ENCODE assay signal across 8 mouse cellular contexts in genomic region chr15:82166240-82167100, GRCm38 (mm10). TPM values are rescaled to one million over a fixed set of nuclear protein-coding genes. Genes with fewer than 3 reads are reported as not detected.
DNase-seq lines count a peak whose midpoint lies in the region; ATAC-seq lines count a peak whose summit lies in the region.

No protein-coding gene starts in this region.

- no peaks in the 10 kb centered on the region for H3K9me3 ChIP-seq in neural tube, embryonic 14.5 days (ENCODE audit: control insufficient read depth, low read length)

- peak; percentile 65 for ATAC-seq in erythroid progenitor cell, adult 5-6 weeks (replicated peaks; ENCODE audit: low FRiP score, poor library complexity, severe bottlenecking)
- no peak for ATAC-seq in neural tube, embryonic 14.5 days (ENCODE audit: low read depth)

- H3K9ac ChIP-seq in neural tube, embryonic 14.5 days (replicated peaks; ENCODE audit: low read depth, low read length): no peak overlapping the region

- intact Hi-C loops in heart, postnatal 36 days (cut with DNase I): loop anchor here (5.0 kb wide), 1 partner anchor 39 kb away; the partner anchor contains the start of gene Ccdc134

- 37% methylated on average over 22 of the region's 22 CpGs for whole genome bisulfite sequencing in neural tube, embryonic 14.5 days

- H3K27me3 ChIP-seq in neural tube, embryonic 14.5 days (ENCODE audit: control insufficient read depth, insufficient read depth, low read length): no peaks in the 10 kb centered on the region

- H3K27ac ChIP-seq in neural tube, embryonic 14.5 days (ENCODE audit: low read depth, low read length): peak overlapping the region; percentile 18

- DNase-seq in spleen, adult 18-20 months: peak; percentile 53 to 60
- DNase-seq in spleen, postnatal 14 days (ENCODE audit: low spot score in 2 of 2): no peak
- DNase-seq in kidney, postnatal 36 days: peak; percentile 49 to 67
- no peak for DNase-seq in gastrocnemius, adult 18-20 months (ENCODE audit: low spot score)
- DNase-seq in urinary bladder, postnatal 25 days (ENCODE audit: low spot score): no peak
- DNase-seq in heart, postnatal 36 days: no peak

- peaks cover 45% of the 10 kb centered on the region for H3K4me1 ChIP-seq in neural tube, embryonic 14.5 days (ENCODE audit: control insufficient read depth, insufficient read depth, low read length)

- 0 out of 2 replicates have a peak, but pooled peaks cover 6% of the 10 kb centered on the region for H3K36me3 ChIP-seq in neural tube, embryonic 14.5 days (ENCODE audit: control insufficient read depth, insufficient read depth, low read length)

- peak overlapping the region; percentile 11; the same call in 1 of the 2 replicates for H3K4me2 ChIP-seq in neural tube, embryonic 14.5 days (ENCODE audit: low read depth, low read length)

- H3K4me3 ChIP-seq in neural tube, embryonic 14.5 days (ENCODE audit: low read depth, low read length): no peak overlapping the region

RNA-seq across cellular contexts. Expression of gene Srebf2, which starts 19.5 kb away (rescaled TPM):
- total RNA-seq in erythroid progenitor cell, adult 5-6 weeks (2015; ENCODE audit: low replicate concordance): 40.7 and 42.9 TPM in 2 replicates
- total RNA-seq in erythroid progenitor cell, adult 5-6 weeks (2017; ENCODE audit: low replicate concordance): 36.2 and 43.0 TPM in 2 replicates
- 141 and 164 TPM in 2 replicates for polyA plus RNA-seq in neural tube, embryonic 14.5 days (2014; fragmentation: Nextera tagmentation; extraction: Ambion mirVana)
- total RNA-seq in gastrocnemius, adult 18-20 months (2021): 10 to 100 TPM in 1 of 2 experiments, 1 to 10 TPM in 1; 9.9 to 12.9 TPM
- 10 to 100 TPM; 17.4 to 19.5 TPM for total RNA-seq in heart, postnatal 36 days (2021)

RNA-seq across cellular contexts. Expression of gene Ccdc134, which starts 38.7 kb away (rescaled TPM):
- 2.9 and 12.6 TPM in 2 replicates for total RNA-seq in erythroid progenitor cell, adult 5-6 weeks (2015; ENCODE audit: low replicate concordance)
- total RNA-seq in erythroid progenitor cell, adult 5-6 weeks (2017; ENCODE audit: low replicate concordance): 5.5 and 5.8 TPM in 2 replicates
- 12.7 and 12.8 TPM in 2 replicates for polyA plus RNA-seq in neural tube, embryonic 14.5 days (2014; fragmentation: Nextera tagmentation; extraction: Ambion mirVana)
- total RNA-seq in gastrocnemius, adult 18-20 months (2021): 10 to 100 TPM in 1 of 2 experiments, 1 to 10 TPM in 1; 8.8 to 10.1 TPM
- 1 to 10 TPM; 3.4 to 5.6 TPM for total RNA-seq in heart, postnatal 36 days (2021)

RNA-seq across cellular contexts. Expression of gene Shisa8, which starts 46.1 kb away (rescaled TPM):
- total RNA-seq in erythroid progenitor cell, adult 5-6 weeks (2015; ENCODE audit: low replicate concordance): not detected in 2 replicates
- not detected in 2 replicates for total RNA-seq in erythroid progenitor cell, adult 5-6 weeks (2017; ENCODE audit: low replicate concordance)
- polyA plus RNA-seq in neural tube, embryonic 14.5 days (2014; fragmentation: Nextera tagmentation; extraction: Ambion mirVana): 2.9 and 6.9 TPM in 2 replicates
- not detected for total RNA-seq in gastrocnemius, adult 18-20 months (2021)
- total RNA-seq in heart, postnatal 36 days (2021): under 1 TPM; 0.14 to 0.19 TPM

RNA-seq across cellular contexts. Expression of gene Tnfrsf13c, which starts 57.7 kb away (rescaled TPM):
- total RNA-seq in erythroid progenitor cell, adult 5-6 weeks (2015; ENCODE audit: low replicate concordance): 13.4 and 15.5 TPM in 2 replicates
- 6.7 and 11.9 TPM in 2 replicates for total RNA-seq in erythroid progenitor cell, adult 5-6 weeks (2017; ENCODE audit: low replicate concordance)
- polyA plus RNA-seq in neural tube, embryonic 14.5 days (2014; fragmentation: Nextera tagmentation; extraction: Ambion mirVana): 0.32 and 1.4 TPM in 2 replicates
- not detected for total RNA-seq in gastrocnemius, adult 18-20 months (2021)
- under 1 TPM; 0.28 to 0.30 TPM for total RNA-seq in heart, postnatal 36 days (2021)

Comparison
In these comparisons a context has a peak if more than half of its experiments do, and no peak if none do; other contexts are left out.
1. DNase-seq: peak in spleen, adult 18-20 months (2 of 2) and kidney, postnatal 36 days (2 of 2); none in spleen, postnatal 14 days (0 of 2), gastrocnemius, adult 18-20 months (single experiment), urinary bladder, postnatal 25 days (single experiment) and heart, postnatal 36 days (0 of 2).